Mouse (Mus musculus) cerebellum, postnatal 25 days (tissue): ENCODE results near the gene Sorbs1.
A peak's percentile ranks its signal among the peaks of the same experiment; 100 is the strongest.

Experiments used
- DNase-seq, 2 experiments: peaks; one replicate each; pipeline ENCODE4 v3.0.0; 2021; ENCODE audit warnings: mixed read lengths in 2 of 2

The Sorbs1 gene

GRCm38 (mm10) chr19:40404582-40404981 is 109.0 kb downstream of the Sorbs1 start:
- DNase-seq = no peak

- no peak for DNase-seq
These were observed 109.6 kb downstream of the Sorbs1 start for GRCm38 (mm10) chr19:40403999-40404398.

DNA sequence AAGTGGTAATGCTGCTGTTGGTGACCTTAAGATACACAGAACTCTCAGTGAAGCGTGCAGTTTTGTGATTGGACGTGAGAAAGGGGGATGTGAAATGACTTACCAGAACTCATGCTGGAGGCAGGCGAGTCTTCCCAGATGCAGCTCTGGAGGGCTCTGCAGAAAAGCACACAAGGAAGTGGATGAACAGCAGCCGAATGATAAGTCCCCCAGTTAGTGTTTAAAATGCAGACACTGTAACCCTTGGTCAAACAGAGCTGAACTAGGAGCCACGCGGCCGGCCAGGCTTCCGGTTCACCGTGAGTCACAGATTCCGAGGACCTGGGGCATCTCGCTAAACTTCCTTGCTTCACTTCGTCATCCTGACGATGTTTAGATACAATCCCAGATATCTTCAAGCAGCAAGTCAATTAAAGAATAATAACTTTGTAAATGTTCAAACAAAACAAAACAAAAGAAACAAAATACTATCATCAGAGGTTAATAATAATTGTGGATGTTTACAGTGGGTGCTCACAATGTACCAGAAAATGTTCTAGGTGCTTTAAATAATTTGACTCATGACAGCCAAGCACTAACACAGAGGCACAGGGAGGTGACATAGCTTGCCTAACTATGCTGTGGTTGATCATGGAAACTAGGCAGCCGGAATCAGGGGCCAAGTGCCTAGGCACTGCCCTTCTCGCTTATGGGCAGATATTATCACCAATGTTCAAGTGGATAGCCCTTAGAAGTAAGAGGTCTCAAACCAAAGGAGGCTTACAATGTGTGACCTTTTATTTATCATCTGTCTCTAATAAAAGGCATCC is 111.2 kb downstream of the Sorbs1 start:
- DNase-seq = no peak

GRCm38 (mm10) chr19:40401213-40401612 is 112.4 kb downstream of the Sorbs1 start:
- DNase-seq = no peak

GRCm38 (mm10) chr19:40400426-40401030 is 113.1 kb downstream of the Sorbs1 start:
- no peak for DNase-seq

- DNase-seq = peak; percentile 75 to 76
These were observed 117.6 kb downstream of the Sorbs1 start for GRCm38 (mm10) chr19:40395757-40396661.

DNA sequence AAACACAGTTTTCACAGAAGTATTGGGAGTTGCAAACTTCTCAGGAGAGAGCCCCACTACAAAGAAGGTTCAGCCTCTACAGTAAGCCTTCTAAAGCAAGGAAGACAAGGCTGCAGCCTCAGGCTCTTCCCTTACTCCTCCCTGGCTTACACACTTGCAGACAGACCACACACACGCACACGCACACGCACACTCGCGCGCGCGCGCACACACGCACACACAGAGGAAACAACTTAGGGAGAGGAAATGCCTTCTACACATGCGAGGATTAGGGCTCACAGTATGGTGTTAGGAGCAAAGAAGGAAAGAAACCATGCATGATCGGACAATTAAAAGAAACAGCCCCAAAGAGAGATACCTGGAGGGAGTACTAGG is 118.3 kb downstream of the Sorbs1 start:
- DNase-seq = no peak

DNA sequence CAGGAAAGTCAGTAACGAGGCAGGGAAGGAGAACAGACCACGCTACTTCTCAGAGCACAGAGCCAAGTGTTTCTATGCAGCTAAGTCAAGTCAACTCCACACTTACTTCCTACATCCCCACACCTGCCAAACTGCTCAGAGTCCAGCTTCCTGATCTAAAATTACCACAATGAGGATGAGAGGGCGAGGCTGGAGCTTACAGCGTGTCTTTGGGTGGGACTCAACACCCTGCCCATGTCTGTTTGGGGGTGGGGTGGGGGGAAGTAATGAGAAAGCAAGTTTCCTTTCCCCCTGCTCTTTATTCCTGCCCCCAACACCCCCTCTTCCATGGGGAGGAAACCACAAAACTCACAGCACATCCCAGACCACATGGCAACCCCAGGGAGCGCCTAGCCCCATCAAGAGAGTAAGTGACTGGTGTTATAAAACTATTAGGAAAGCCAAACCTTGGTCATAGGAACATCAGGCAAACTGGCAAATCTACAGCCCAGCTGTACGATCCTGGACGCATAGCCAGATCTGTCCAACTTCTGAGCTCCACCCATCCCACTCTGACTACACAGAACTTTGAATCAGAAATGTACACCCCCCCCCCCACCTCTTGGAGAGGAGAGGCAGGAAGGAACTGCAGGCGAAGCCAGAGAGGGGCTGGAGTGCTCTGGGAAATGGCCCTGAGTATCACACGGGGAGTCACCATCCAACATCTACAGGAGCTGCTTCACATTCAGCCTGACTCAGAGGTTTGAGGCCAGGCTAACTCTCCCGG is 118.8 kb downstream of the Sorbs1 start:
- no peak for DNase-seq

GRCm38 (mm10) chr19:40392795-40393392 is 120.7 kb downstream of the Sorbs1 start:
- no peak for DNase-seq

GRCm38 (mm10) chr19:40391469-40391868 is 122.1 kb downstream of the Sorbs1 start:
- peak; percentile 91 to 93 for DNase-seq

DNA sequence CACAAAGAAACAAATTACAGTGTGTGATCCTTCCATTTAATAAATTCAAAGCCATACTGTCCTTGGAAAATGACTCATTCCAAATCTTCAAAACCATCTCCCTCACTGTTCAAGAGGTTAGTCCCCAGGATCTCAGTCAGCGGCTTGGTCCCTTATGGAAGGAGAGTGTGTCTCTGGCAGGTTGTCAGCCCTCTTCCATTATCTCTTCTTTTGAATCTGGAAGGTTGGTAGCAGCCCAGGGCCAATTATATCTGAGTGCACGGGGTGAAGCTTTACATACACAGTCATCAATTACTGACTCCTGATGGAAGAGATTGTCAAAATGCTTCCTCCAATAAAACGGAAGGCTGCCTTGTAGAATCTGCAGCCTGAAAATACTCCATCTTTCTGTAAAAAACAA is 126.7 kb downstream of the Sorbs1 start:
- no peak for DNase-seq

DNA sequence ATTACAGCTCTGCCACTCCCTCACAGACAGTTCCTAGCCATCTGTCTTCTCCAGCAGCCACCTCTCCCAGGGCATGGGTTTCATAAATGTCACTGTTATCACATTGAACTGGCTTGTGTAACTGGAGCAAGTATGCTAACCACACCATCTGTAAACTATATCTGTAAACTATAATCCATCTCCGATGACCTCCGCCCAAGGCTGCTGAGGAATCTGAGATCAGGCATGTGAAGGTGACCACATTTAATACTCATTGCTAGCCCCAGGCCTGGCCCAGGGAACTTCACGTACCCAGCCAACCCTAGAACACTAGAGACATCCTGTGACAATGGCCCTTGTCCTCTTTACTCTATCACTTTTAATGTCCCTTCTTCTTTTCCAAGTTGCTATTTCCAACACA is 128.2 kb downstream of the Sorbs1 start:
- no peak for DNase-seq

GRCm38 (mm10) chr19:40383931-40384330 is 129.6 kb downstream of the Sorbs1 start:
- no peak for DNase-seq

DNA sequence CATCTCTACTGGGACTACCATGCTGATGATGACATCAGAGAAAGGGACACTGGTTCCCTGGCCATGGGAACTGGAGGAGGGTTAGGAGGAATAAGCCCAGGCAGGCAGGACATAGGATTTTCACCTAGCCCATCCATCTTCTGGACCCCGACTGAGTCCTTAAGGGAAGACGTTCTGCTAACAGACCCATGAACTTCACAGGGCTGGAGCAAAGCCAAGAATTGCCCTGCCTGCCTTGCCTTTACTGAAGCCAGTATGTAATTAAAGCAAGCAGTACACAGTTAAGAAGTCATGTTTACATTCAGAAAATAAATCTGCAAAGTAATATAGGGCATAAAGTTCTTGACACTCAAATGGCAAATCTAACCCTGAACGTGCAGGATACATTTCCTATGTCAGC is 132.9 kb downstream of the Sorbs1 start:
- no peak for DNase-seq

- DNase-seq = no peak
These were observed 133.6 kb downstream of the Sorbs1 start for GRCm38 (mm10) chr19:40380005-40380404.

GRCm38 (mm10) chr19:40379081-40379480 is 134.5 kb downstream of the Sorbs1 start:
- DNase-seq = no peak

DNA sequence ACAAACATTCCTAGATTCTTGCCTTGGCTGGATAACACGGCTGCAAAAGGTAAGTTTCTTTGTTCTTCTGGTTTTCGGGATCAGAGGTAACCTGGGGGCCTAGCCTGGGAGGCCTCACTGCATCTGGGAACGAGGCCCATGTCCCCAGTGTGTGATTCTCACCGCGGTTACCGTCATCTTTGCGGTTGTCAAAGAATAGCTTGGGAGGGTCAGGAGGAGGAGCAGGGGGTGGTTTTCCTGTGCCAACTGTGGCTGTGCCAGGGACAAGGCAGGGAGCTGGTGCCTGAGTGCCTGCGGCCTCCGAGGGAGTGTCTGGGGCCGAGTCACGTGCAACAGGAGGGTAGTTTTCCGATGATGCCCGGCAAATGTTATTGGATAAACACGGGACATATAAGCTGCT is 135.9 kb downstream of the Sorbs1 start:
- DNase-seq = peak; percentile 50 to 57

- peak in 1 of 2 experiments; percentile 51 for DNase-seq
These were observed 136.9 kb downstream of the Sorbs1 start for GRCm38 (mm10) chr19:40376566-40377281.

GRCm38 (mm10) chr19:40374720-40375119 is 138.9 kb downstream of the Sorbs1 start:
- no peak for DNase-seq

DNA sequence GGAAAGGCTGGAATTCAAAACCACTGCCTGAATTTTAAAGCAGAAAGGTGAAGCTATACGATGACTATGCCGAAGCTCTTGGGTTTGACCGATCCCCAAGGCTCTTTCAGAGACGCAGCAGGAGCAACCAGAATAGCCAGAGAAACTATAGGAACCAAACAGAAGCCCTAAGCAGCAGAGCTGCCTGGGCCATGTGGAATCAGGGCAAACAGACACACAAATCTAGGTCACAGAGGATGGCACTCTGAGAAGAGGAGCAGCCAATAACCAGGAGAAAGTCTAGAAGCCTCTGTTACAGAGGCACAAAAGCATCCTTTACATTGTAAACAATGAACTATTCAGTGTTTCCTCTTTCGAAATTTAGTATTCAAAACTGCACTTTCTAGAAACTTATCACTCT is 140.9 kb downstream of the Sorbs1 start:
- no peak for DNase-seq

DNA sequence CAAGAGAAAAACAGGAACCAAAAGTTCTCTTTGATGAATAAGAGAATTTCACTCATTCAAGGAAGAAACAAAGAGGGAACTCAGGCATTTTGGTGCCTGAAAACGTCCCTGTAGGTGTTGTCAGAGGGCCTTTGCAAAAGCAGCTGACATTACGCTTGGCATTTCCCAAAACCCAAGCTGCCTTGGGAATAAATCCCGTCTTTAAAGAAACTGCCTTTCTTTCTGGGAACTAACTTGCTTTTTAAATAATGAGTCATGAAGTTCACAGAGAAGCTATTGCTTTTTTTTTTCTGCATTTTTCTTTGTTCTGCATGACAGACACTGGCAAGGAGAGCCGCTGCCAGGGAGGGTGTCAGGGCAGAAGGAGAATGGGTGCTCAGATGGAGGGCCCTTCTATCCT is 141.7 kb downstream of the Sorbs1 start:
- no peak for DNase-seq
